Mouse (Mus musculus): ENCODE data around the gene Ndufv1.

Ndufv1 gene

GRCm38 (mm10) chr19:4001752-4002151 is 10.9 kb downstream of the Ndufv1 start:
- DNase-seq (ENCODE audit: low spot score in 2 of 2), result no peak

GRCm38 (mm10) chr19:4000949-4001525 is 11.6 kb downstream of the Ndufv1 start:
- no peak for DNase-seq (ENCODE audit: low spot score in 2 of 2)

GRCm38 (mm10) chr19:4000119-4000900 is 12.3 kb downstream of the Ndufv1 start, which contains the start of the genes Nudt8 and Gm49405:
Nudt8 (plus strand) TSS chr19:4000580.
Gm49405 (plus strand) TSS chr19:4000626.
- peak; percentile 96 to 98 for DNase-seq (ENCODE audit: low spot score in 2 of 2)

GRCm38 (mm10) chr19:3999121-3999730 is 13.4 kb downstream of the Ndufv1 start:
- no peak for DNase-seq (ENCODE audit: low spot score in 2 of 2)

DNA sequence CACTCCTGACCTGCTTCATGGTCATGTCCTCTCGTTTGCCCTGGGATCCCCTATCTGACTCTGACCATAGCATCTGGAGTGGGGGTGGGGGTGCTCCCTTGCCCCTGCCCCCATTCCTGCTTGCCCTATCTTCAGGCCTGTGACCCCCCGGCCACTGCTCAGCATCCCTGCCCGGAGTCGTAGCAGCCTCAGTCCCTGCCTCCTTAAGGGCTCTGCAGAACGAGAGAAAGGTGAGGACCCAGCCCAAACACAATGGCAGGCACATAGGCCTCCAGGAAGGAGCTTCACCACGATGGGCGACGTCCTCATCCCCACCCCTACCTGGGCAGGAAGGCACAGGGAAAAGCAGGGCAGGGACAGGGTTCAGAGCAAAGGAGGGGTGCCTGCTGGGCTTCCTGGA is 14.3 kb downstream of the Ndufv1 start:
- no peak for DNase-seq (ENCODE audit: low spot score in 2 of 2)

GRCm38 (mm10) chr19:3997231-3997630 is 15.4 kb downstream of the Ndufv1 start:
- DNase-seq (ENCODE audit: low spot score in 2 of 2), result no peak

GRCm38 (mm10) chr19:3996747-3997146 is 15.9 kb downstream of the Ndufv1 start:
- no peak for DNase-seq (ENCODE audit: low spot score in 2 of 2)

GRCm38 (mm10) chr19:3996106-3996505 is 16.5 kb downstream of the Ndufv1 start:
- no peak for DNase-seq (ENCODE audit: low spot score in 2 of 2)

DNA sequence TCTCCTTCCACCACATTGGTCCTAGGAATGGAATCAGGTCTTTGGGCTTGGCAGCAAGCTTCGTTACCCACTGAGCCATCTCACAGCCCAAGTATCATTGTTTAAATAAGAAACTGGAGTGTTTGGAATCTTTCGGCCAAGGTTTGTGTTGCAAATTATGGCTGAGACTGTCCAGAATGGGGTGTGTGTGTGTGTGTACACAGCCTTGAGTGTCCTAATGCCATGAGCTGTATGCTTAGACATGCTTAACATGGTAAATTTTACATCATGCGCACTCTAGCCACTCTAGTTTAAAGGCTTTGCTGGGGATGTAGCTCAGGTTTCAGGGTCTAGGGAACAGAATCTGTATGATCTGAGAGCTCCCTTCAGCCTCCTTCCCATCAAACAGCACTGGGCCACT is 17.1 kb downstream of the Ndufv1 start:
- no peak for DNase-seq (ENCODE audit: low spot score in 2 of 2)

- DNase-seq (ENCODE audit: low spot score in 2 of 2), result no peak
Observed at GRCm38 (mm10) chr19:3994932-3995331, 17.7 kb downstream of the Ndufv1 start.

GRCm38 (mm10) chr19:3992416-3992815 is 20.2 kb downstream of the Ndufv1 start, which contains the start of gene Tbx10:
Tbx10 (plus strand) TSS chr19:3992752.
- no peak for DNase-seq (ENCODE audit: low spot score in 2 of 2)

DNA sequence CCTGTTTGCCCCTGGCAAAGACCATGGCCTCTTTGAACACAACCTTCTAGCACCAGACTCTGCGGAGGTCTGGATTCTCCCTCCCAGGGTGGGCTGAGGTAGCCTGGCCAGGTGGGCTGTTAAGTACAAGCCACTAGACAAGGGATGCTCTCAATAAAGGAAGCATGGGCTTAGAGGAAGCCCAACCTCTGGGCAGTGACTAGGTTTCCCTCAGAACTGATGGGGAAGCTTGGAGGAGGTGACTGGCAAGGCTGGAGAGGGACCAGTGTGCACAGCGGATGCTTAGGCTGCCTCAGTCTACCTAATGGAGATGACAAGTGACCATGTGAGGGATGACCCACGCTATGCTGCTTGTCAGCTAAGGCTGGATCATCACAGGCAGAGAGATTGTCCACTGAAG is 20.6 kb downstream of the Ndufv1 start:
- DNase-seq (ENCODE audit: low spot score in 2 of 2), result no peak

DNA sequence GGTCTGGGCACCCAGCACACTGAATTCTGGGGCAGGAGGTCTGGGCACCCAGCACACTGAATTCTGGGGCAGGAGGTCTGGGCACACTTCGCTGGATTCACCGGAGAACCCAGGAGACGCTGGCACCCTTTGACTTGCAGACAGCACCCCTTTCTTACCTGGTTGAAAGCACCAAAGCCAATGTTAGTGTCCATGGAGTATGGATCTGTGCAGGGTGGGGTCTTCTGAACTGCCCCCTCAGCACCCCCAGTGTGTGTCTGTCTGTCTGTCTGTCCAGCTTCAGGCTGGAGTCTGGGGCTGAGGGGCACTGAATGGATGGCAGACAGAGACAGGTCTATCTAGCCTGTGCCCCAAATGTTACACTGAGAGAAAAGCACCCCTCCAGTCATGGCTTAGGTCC is 21.0 kb downstream of the Ndufv1 start:
- DNase-seq (ENCODE audit: low spot score in 2 of 2), result no peak

- DNase-seq (ENCODE audit: low spot score in 2 of 2), result no peak
Observed at GRCm38 (mm10) chr19:3990804-3991203, 21.8 kb downstream of the Ndufv1 start.

GRCm38 (mm10) chr19:3988750-3989149 is 23.9 kb downstream of the Ndufv1 start:
- no peak for DNase-seq (ENCODE audit: low spot score in 2 of 2)

GRCm38 (mm10) chr19:3988066-3988465 is 24.5 kb downstream of the Ndufv1 start:
- DNase-seq (ENCODE audit: low spot score in 2 of 2), result no peak

DNA sequence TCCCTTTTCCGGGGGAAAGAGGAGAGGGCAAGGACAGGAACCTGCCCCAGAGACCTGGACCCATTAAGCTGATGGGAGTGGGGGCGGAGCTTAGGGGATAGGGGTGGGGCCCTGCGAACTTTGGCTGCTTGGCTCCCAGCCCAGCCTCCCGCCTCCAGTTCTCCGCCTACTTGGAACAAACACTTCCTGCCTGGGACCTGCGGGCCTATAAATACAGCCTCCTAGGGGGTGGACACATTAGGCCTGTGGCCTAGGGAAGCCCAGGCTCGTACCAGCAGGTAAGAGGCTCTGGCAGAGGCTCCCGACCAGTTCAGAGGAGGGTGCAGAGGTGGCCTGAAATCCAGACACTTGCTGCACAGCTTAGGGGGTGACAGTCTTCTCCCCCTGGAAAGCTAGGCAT is 26.3 kb downstream of the Ndufv1 start, which contains the start of gene Acy3:
Acy3 (plus strand) TSS at position 237 of the 400 bp plus-strand sequence.
- peak; percentile 50 to 62 for DNase-seq (ENCODE audit: low spot score in 2 of 2)

DNA sequence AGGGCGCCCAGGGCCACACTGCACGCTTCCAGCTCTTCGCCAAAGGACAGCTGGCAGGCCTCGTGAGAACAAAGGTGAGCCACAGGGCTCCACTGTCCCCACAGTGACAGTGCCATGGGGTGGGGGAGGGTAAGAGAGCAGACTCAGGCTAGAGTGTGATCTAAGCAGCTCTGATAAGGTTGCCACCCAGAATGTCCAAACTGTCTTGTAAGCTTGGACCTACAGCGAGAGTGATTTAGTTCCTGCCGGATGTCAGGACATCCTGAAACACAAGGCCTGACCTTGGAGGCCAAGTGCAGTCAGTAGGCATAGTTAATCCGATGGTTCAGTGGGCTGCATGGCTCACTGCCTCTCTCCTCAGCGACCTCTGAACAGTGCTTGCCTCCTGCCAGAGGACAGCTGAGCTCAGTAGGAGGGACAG is 27.3 kb downstream of the Ndufv1 start:
- DNase-seq (ENCODE audit: low spot score in 2 of 2), result no peak

GRCm38 (mm10) chr19:3983527-3984200 is 28.9 kb downstream of the Ndufv1 start:
- DNase-seq (ENCODE audit: low spot score in 2 of 2), result no peak

DNA sequence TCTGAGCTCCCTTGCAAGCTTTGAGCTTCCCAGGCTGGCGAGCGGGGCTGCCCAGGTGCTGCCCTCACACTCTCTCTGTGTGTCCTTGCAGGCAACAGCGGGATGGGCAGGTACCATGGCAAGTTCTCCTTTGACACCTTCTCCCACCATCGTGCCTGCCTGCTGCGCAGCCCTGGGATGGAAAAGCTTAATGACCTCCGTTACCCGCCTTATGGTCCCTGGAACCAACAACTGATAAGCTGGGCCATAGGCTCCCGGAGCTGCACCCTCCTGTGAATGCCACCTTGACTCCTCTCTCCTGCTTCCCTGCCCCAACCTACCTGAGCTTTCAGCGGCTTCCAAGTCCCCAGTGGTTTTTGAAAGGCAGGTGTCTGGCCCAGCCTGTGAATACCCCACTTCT is 31.7 kb downstream of the Ndufv1 start:
- DNase-seq (ENCODE audit: low spot score in 2 of 2), result no peak

GRCm38 (mm10) chr19:3980309-3980708 is 32.3 kb downstream of the Ndufv1 start:
- peak; percentile 82 to 84 for DNase-seq (ENCODE audit: low spot score in 2 of 2)

DNA sequence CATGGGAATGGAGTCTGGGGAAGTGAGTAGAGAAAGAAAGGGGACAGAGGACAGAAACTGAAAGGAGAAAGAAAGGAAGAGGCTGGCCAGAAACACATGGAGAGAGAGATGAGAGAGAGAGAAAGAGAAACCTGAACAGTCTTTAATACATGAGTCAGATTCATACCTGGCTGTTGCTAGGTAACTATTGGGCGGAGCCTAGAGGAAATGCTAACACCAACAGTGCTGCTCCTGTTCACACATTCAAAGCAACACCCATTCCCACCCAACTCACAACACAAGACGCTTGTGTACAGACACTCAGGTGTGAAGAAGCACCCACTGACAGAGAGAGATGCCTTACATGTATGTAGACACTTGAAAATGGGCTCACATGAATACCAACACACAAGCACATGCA is 36.7 kb downstream of the Ndufv1 start:
- no peak for DNase-seq (ENCODE audit: low spot score in 2 of 2)
